Mouse (Mus musculus) liver, embryonic 11.5 days (tissue): ENCODE results near the gene Zfp146. TPM values are rescaled to one million over a fixed set of nuclear protein-coding genes. Genes with fewer than 3 reads are reported as not detected.

Source experiments
- ATAC-seq: fragments of 200-750 bp; cut with Nextera tagmentation; replicated peaks from 2 replicates; pipeline ENCODE4 v1.8.0; 2017; ENCODE audit warnings: moderate number of reproducible peaks, mild to moderate bottlenecking, moderate TSS enrichment, moderate library complexity; ENCODE audit not compliant: low FRiP score
- DNase-seq: peaks from one replicate; pipeline ENCODE4 v3.0.0-alpha.2; 2017; ENCODE audit warnings: low spot score
- H3K27ac ChIP-seq: fragments of 300-500 bp; sonication (generic); 2 replicates; pipeline ENCODE4 v1.5.1; 2014; ENCODE audit warnings: mild to moderate bottlenecking, low read depth, low read length, control low read depth
- H3K27me3 ChIP-seq: fragments of 300-500 bp; sonication (generic); replicated peaks from 2 replicates; pipeline ENCODE4 v1.6.1; 2014; ENCODE audit warnings: low read length, mixed read lengths; ENCODE audit not compliant: control insufficient read depth, insufficient read depth
- H3K36me3 ChIP-seq: fragments of 300-500 bp; sonication (generic); 2 replicates; pipeline ENCODE4 v1.6.1; 2014; ENCODE audit warnings: mild to moderate bottlenecking, low read length, moderate library complexity, mixed read lengths; ENCODE audit not compliant: control insufficient read depth, insufficient read depth
- H3K4me1 ChIP-seq: fragments of 300-500 bp; sonication (generic); replicated peaks from 2 replicates; pipeline ENCODE4 v1.6.1; 2014; ENCODE audit warnings: low read length, mixed read lengths; ENCODE audit not compliant: control insufficient read depth, insufficient read depth
- H3K4me2 ChIP-seq: fragments of 300-500 bp; sonication (generic); 2 replicates; pipeline ENCODE4 v1.6.1; 2014; ENCODE audit warnings: mild to moderate bottlenecking, control low read depth, moderate library complexity
- H3K4me3 ChIP-seq: fragments of 300-500 bp; sonication (generic); 2 replicates; pipeline ENCODE4 v1.5.1; 2014; ENCODE audit warnings: low read depth, low read length, control low read depth
- H3K9ac ChIP-seq: fragments of 300-500 bp; sonication (generic); 2 replicates; pipeline ENCODE4 v1.6.1; 2014; ENCODE audit warnings: low read depth, low read length, control low read depth
- H3K9me3 ChIP-seq: fragments of 300-500 bp; sonication (generic); 2 replicates; pipeline ENCODE4 v1.6.1; 2016; ENCODE audit warnings: low read length, inconsistent platforms, mixed read lengths; ENCODE audit not compliant: control insufficient read depth
- WGBS: fragments of 180-500 bp; shearing (Covaris S2); extraction: QIAGEN DNeasy Blood & Tissue Kit; methylation state at CpG from one replicate; pipeline ENCODE4 v1.1.7; 2014; 5-methylcytosine and 5-hydroxymethylcytosine counted together
- polyA plus RNA-seq: library from polyadenylated mRNA; unstranded; fragments of >200 nt; fragmentation: Nextera tagmentation; extraction: Ambion mirVana; gene quantifications from 2 replicates; pipeline ENCODE4 v1.2.1, GENCODE M21; 2014

Zfp146 gene
- polyA plus RNA-seq, 1 experiment from 2014 or later: 7.5 TPM

GRCm38 (mm10) chr7:30164745-30165144 is 4.8 kb downstream of the Zfp146 start:
- no peak overlapping the region for H3K4me2 ChIP-seq
- ATAC-seq: no peak
- H3K4me3 ChIP-seq: no peak overlapping the region
- no peak overlapping the region for H3K9ac ChIP-seq
- no peaks in the 10 kb centered on the region for H3K27me3 ChIP-seq
- no peak for DNase-seq
- WGBS: 96% methylated on average over 2 of the region's 2 CpGs
- H3K27ac ChIP-seq: no peak overlapping the region
- peaks cover 75% of the 10 kb centered on the region for H3K36me3 ChIP-seq
- peaks cover 7% of the 10 kb centered on the region; the same call in 1 of the 2 replicates for H3K4me1 ChIP-seq
- H3K9me3 ChIP-seq: peaks cover 70% of the 10 kb centered on the region

GRCm38 (mm10) chr7:30163113-30163512 is 6.4 kb downstream of the Zfp146 start:
- ATAC-seq: no peak

GRCm38 (mm10) chr7:30155507-30155906 is 14.0 kb downstream of the Zfp146 start:
- no peak for DNase-seq
- no peak overlapping the region for H3K9ac ChIP-seq
- H3K9me3 ChIP-seq: peaks cover 63% of the 10 kb centered on the region
- no peak overlapping the region for H3K4me3 ChIP-seq
- H3K36me3 ChIP-seq: peaks cover 67% of the 10 kb centered on the region
- H3K4me2 ChIP-seq: no peak overlapping the region
- no peak for ATAC-seq
- no peaks in the 10 kb centered on the region for H3K4me1 ChIP-seq
- H3K27ac ChIP-seq: no peak overlapping the region
- WGBS: 94% methylated on average over 3 of the region's 3 CpGs
- H3K27me3 ChIP-seq: no peaks in the 10 kb centered on the region

More at GRCm38 (mm10) chr7:30163113-30163512, 6.4 kb downstream of the Zfp146 start:
- Histone ChIP-seq H3K4me3 (no peak overlapping the region), H3K27ac (no peak overlapping the region), H3K36me3 (peaks cover 91% of the 10 kb centered on the region), H3K4me2 (no peak overlapping the region), H3K9ac (no peak overlapping the region), H3K27me3 (no peaks in the 10 kb centered on the region), H3K9me3 (peaks cover 84% of the 10 kb centered on the region), H3K4me1 (peaks cover 2% of the 10 kb centered on the region; the same call in 1 of the 2 replicates)
- 96% methylated on average over 5 of the region's 5 CpGs for WGBS
- DNase-seq: no peak

- DNase-seq (no peak), ATAC-seq (no peak)
- Histone ChIP-seq H3K9ac (no peak overlapping the region), H3K27me3 (no peaks in the 10 kb centered on the region), H3K36me3 (peaks cover 61% of the 10 kb centered on the region), H3K9me3 (peaks cover 61% of the 10 kb centered on the region), H3K4me2 (no peak overlapping the region), H3K4me1 (no peaks in the 10 kb centered on the region), H3K4me3 (no peak overlapping the region), H3K27ac (no peak overlapping the region)
- 84% methylated on average over 1 of the region's 1 CpGs for WGBS
Measured at GRCm38 (mm10) chr7:30154040-30154439, 15.5 kb downstream of the Zfp146 start.

GRCm38 (mm10) chr7:30147011-30147410 is 22.5 kb downstream of the Zfp146 start:
- DNase-seq (no peak), ATAC-seq (no peak)
- Histone ChIP-seq H3K4me2 (no peak overlapping the region), H3K27ac (no peak overlapping the region), H3K4me1 (no peaks in the 10 kb centered on the region), H3K4me3 (no peak overlapping the region), H3K9ac (no peak overlapping the region), H3K27me3 (no peaks in the 10 kb centered on the region), H3K36me3 (peaks cover 25% of the 10 kb centered on the region), H3K9me3 (peaks cover 19% of the 10 kb centered on the region)
- WGBS: 93% methylated on average over 5 of the region's 5 CpGs

- H3K4me1 ChIP-seq: no peaks in the 10 kb centered on the region
- WGBS: 7% methylated on average over 35 of the region's 35 CpGs
- DNase-seq (peak; percentile 81), ATAC-seq (peak; percentile 82)
- H3K4me3 ChIP-seq: peak overlapping the region; percentile 44
- peaks cover 8% of the 10 kb centered on the region for H3K36me3 ChIP-seq
- peak overlapping the region; percentile 47 for H3K9ac ChIP-seq
- peak overlapping the region; percentile 49 for H3K4me2 ChIP-seq
- H3K27me3 ChIP-seq: no peaks in the 10 kb centered on the region
- H3K9me3 ChIP-seq: no peaks in the 10 kb centered on the region; the same call in 1 of the 2 replicates
- H3K27ac ChIP-seq: no peak overlapping the region
Measured at GRCm38 (mm10) chr7:30143555-30144209, 25.9 kb downstream of the Zfp146 start.

GRCm38 (mm10) chr7:30143170-30143554 is 26.4 kb downstream of the Zfp146 start:
- Histone ChIP-seq H3K4me1 (no peaks in the 10 kb centered on the region), H3K27me3 (no peaks in the 10 kb centered on the region), H3K4me2 (peak overlapping the region; percentile 49), H3K36me3 (peaks cover 8% of the 10 kb centered on the region), H3K27ac (no peak overlapping the region), H3K9me3 (no peaks in the 10 kb centered on the region; the same call in 1 of the 2 replicates), H3K9ac (no peak overlapping the region; the same call in 1 of the 2 replicates), H3K4me3 (peak overlapping the region; percentile 44)
- DNase-seq (no peak), ATAC-seq (peak; percentile 32; the same call in 1 of the 2 replicates)
- WGBS: 16% methylated on average over 8 of the region's 8 CpGs

GRCm38 (mm10) chr7:30136826-30137225 is 32.7 kb downstream of the Zfp146 start:
- Histone ChIP-seq H3K27ac (no peak overlapping the region), H3K9ac (no peak overlapping the region), H3K4me2 (no peak overlapping the region), H3K27me3 (no peaks in the 10 kb centered on the region), H3K4me3 (no peak overlapping the region), H3K4me1 (no peaks in the 10 kb centered on the region), H3K9me3 (no peaks in the 10 kb centered on the region), H3K36me3 (peaks cover 22% of the 10 kb centered on the region)
- 89% methylated on average over 10 of the region's 10 CpGs for WGBS
- no peak for DNase-seq
- no peak for ATAC-seq

GRCm38 (mm10) chr7:30132396-30132795 is 37.2 kb downstream of the Zfp146 start:
- WGBS: 83% methylated on average over 4 of the region's 4 CpGs
- DNase-seq: no peak
- no peak overlapping the region for H3K9ac ChIP-seq
- H3K4me2 ChIP-seq: no peak overlapping the region
- H3K27ac ChIP-seq: no peak overlapping the region
- H3K4me1 ChIP-seq: no peaks in the 10 kb centered on the region
- H3K4me3 ChIP-seq: no peak overlapping the region
- no peak for ATAC-seq
- H3K9me3 ChIP-seq: no peaks in the 10 kb centered on the region
- peaks cover 39% of the 10 kb centered on the region for H3K36me3 ChIP-seq
- no peaks in the 10 kb centered on the region for H3K27me3 ChIP-seq
